Mouse (Mus musculus) E14TG2a.4 (cell line): ENCODE data around the gene Csmd2.

Experiments used
- CTCF ChIP-seq: conservative IDR thresholded peaks from 2 replicates; pipeline ENCODE4 v1.5.1; 2014; ENCODE audit warnings: low read length
- NANOG ChIP-seq: IDR thresholded peaks from 2 replicates; pipeline ENCODE4 v1.6.1; 2014; ENCODE audit warnings: borderline replicate concordance, low read length, mixed read lengths
- POU5F1 ChIP-seq: IDR thresholded peaks from 2 replicates; pipeline ENCODE4 v1.6.1; 2014; ENCODE audit warnings: low read length, borderline replicate concordance

DNA sequence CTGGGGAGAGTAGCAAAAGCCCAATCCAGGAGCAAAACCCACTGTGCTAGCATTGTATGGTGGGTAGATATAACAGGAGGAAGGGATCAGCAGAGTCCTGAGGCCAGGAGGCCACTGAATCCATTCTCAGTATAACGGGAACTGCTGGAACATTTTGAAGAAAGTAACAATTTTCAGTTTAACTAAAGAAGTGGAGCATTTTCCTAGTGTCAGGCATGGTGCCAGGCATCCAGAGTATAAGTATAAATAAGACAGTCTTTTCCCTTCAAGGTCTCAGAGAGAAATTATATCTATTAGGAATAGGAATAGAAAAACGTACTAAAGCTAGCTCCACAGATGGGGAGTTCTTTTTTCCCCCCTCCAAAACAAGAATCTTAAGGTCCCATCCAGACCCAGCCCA is 437.7 kb downstream of the Csmd2 start:
- no peak for TF ChIP-seq CTCF
- TF ChIP-seq NANOG: no peak
- TF ChIP-seq POU5F1: no peak
